Mouse (Mus musculus) midbrain, embryonic 16.5 days (tissue): ENCODE measurements around the gene Slc11a1. TPM values are rescaled to one million over a fixed set of nuclear protein-coding genes. Genes with fewer than 3 reads are reported as not detected.
A peak's percentile ranks its signal among the peaks of the same experiment; 100 is the strongest.
"Not testable (repeated sequence)": the region's sequence is repeated elsewhere in the genome, so short reads cannot be mapped to it uniquely, and the experiment has no call there.

ENCODE experiments used
- ATAC-seq: fragments of 200-750 bp; cut with Nextera tagmentation; 2 replicates; pipeline ENCODE4 v1.8.0; 2017; ENCODE audit warnings: moderate TSS enrichment
- H3K27ac ChIP-seq: fragments of 300-500 bp; sonication (generic); 2 replicates; pipeline ENCODE4 v1.5.1; 2014; ENCODE audit warnings: mild to moderate bottlenecking, low read length, mixed read lengths
- H3K27me3 ChIP-seq: fragments of 300-500 bp; sonication (generic); 2 replicates; pipeline ENCODE4 v1.6.1; 2014; ENCODE audit warnings: low read depth, low read length, mixed read lengths; ENCODE audit not compliant: control insufficient read depth, insufficient read depth
- H3K36me3 ChIP-seq: fragments of 300-500 bp; sonication (generic); 2 replicates; pipeline ENCODE4 v1.6.1; 2014; ENCODE audit warnings: mild to moderate bottlenecking, low read length, moderate library complexity, mixed read lengths; ENCODE audit not compliant: control insufficient read depth, insufficient read depth
- H3K4me1 ChIP-seq: fragments of 300-500 bp; sonication (generic); 2 replicates; pipeline ENCODE4 v1.6.1; 2014; ENCODE audit warnings: mild to moderate bottlenecking, low read length, mixed read lengths; ENCODE audit not compliant: control insufficient read depth, insufficient read depth
- H3K4me2 ChIP-seq: fragments of 300-500 bp; sonication (generic); 2 replicates; pipeline ENCODE4 v1.6.1; 2014; ENCODE audit warnings: mild to moderate bottlenecking, low read length, mixed read lengths
- H3K4me3 ChIP-seq: fragments of 300-500 bp; sonication (generic); 2 replicates; pipeline ENCODE4 v1.5.1; 2014; ENCODE audit warnings: low read depth, mild to moderate bottlenecking, low read length, moderate library complexity, mixed read lengths
- H3K9ac ChIP-seq: fragments of 300-500 bp; sonication (generic); 2 replicates; pipeline ENCODE4 v1.6.1; 2014; ENCODE audit warnings: low read depth, low read length, mixed read lengths
- H3K9me3 ChIP-seq: fragments of 300-500 bp; sonication (generic); replicated peaks from 2 replicates; pipeline ENCODE4 v1.6.1; 2014; ENCODE audit warnings: mild to moderate bottlenecking, low read length, mixed read lengths; ENCODE audit not compliant: control insufficient read depth, poor library complexity, severe bottlenecking
- WGBS: fragments of 180-500 bp; shearing (Covaris S2); extraction: QIAGEN DNeasy Blood & Tissue Kit; methylation state at CpG from one replicate; pipeline ENCODE4 v1.1.7; 2014; 5-methylcytosine and 5-hydroxymethylcytosine counted together
- polyA plus RNA-seq: library from polyadenylated mRNA; unstranded; fragments of >200 nt; fragmentation: Nextera tagmentation; extraction: Ambion mirVana; gene quantifications from 2 replicates; pipeline ENCODE4 v1.2.1, GENCODE M21; 2015

Slc11a1 gene
- polyA plus RNA-seq, 1 experiment from 2014 or later: 2.4 TPM

DNA sequence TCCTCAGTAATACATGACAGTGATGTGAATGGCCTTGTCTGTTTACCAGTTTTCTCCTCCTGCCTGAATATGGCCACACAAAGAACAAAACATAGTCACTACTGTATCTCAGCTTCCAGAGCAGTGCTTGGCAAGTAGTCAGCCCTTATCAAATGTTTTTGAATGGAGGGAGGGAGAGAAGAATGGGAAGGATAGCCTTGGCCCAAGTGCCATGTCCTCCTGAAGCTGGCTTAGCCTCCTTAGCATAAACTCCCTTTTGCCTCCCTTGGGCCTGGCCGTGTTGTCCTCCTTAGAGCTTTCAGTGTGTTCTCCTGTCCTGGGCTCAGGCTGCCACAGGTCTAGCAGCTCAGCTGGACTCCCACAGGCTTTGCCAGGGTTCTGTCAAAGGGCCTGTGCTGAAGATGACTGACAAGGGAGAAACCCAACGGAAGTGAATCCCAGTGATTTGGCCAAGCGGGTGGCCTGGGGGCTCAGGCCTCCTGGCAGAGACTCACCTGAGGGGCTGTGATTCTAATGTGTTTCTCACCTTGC is 37.7 kb upstream of the Slc11a1 start:
- Histone ChIP-seq H3K4me1 (peaks cover 13% of the 10 kb centered on the region), H3K4me2 (no peak overlapping the region), H3K36me3 (no peaks in the 10 kb centered on the region), H3K27me3 (no peaks in the 10 kb centered on the region), H3K4me3 (no peak overlapping the region), H3K9me3 (no peaks in the 10 kb centered on the region), H3K9ac (no peak overlapping the region), H3K27ac (no peak overlapping the region)
- 76% methylated on average over 3 of the region's 3 CpGs for WGBS
- ATAC-seq: no peak

DNA sequence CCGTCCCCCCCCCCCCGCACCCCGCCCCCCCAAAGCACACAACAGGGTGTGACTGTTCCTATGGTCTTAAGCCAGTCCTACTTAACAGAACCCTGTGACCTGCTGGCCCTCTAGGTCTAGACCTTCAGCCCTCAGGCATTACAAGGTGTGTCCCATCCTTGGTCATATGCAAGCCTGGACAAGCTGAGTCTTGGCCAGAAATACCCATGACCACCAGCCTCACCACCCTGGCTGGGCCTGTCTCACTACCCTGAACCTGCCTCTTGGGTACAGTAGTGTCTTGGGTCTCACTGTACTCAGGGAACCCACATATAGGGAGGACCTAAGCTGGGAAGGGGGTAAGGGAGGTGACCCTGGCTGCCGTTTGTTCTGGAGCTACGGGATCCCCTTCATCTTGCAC is 37.0 kb upstream of the Slc11a1 start:
- no peaks in the 10 kb centered on the region for H3K36me3 ChIP-seq
- H3K27ac ChIP-seq: no peak overlapping the region
- ATAC-seq: no peak
- H3K4me3 ChIP-seq: no peak overlapping the region
- H3K4me1 ChIP-seq: peaks cover 11% of the 10 kb centered on the region
- H3K27me3 ChIP-seq: no peaks in the 10 kb centered on the region
- WGBS: 83% methylated on average over 5 of the region's 5 CpGs
- H3K4me2 ChIP-seq: no peak overlapping the region
- no peaks in the 10 kb centered on the region for H3K9me3 ChIP-seq
- H3K9ac ChIP-seq: no peak overlapping the region

DNA sequence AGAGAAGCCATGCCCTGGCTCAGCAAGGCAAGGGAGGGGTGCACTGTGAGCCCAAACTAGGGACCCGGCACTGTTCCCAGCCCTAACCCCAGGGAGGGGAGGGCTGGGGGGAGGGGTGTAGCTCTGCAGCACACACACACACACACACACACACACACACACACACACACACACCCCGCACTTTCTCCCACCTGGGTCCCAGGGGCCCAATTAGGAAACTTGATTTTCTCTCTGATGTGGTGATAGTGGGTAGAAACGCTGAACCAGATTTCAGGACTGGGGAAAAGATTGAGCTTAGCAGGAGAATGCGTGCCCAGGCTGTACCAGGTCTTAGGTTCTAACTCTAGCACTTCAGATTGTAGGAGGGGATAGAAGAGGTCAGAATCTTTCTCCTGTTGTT is 36.4 kb upstream of the Slc11a1 start:
- H3K4me3 ChIP-seq: no peak overlapping the region

GRCm38 (mm10) chr1:74339917-74340316 is 35.1 kb upstream of the Slc11a1 start:
- Histone ChIP-seq H3K4me1 (no peaks in the 10 kb centered on the region), H3K9me3 (no peaks in the 10 kb centered on the region), H3K27me3 (no peaks in the 10 kb centered on the region), H3K9ac (no peak overlapping the region), H3K4me2 (no peak overlapping the region), H3K36me3 (no peaks in the 10 kb centered on the region), H3K4me3 (no peak overlapping the region), H3K27ac (no peak overlapping the region)
- WGBS: 86% methylated on average over 9 of the region's 9 CpGs
- no peak for ATAC-seq

More for the DNA sequence above, 36.4 kb upstream of the Slc11a1 start:
- Histone ChIP-seq H3K27me3 (no peaks in the 10 kb centered on the region), H3K36me3 (no peaks in the 10 kb centered on the region), H3K9me3 (no peaks in the 10 kb centered on the region), H3K4me1 (peaks cover 5% of the 10 kb centered on the region), H3K9ac (no peak overlapping the region), H3K27ac (no peak overlapping the region), H3K4me2 (no peak overlapping the region)
- no peak for ATAC-seq
- WGBS: 60% methylated on average over 4 of the region's 4 CpGs

- no peak overlapping the region for H3K9ac ChIP-seq
- H3K4me3 ChIP-seq: no peak overlapping the region
- H3K27ac ChIP-seq: no peak overlapping the region
- no peak overlapping the region for H3K4me2 ChIP-seq
- ATAC-seq: no peak; the same call in 1 of the 2 replicates
- no peaks in the 10 kb centered on the region for H3K4me1 ChIP-seq
- H3K36me3 ChIP-seq: no peaks in the 10 kb centered on the region
- H3K27me3 ChIP-seq: no peaks in the 10 kb centered on the region
- no peaks in the 10 kb centered on the region for H3K9me3 ChIP-seq
- WGBS: 82% methylated on average over 6 of the region's 6 CpGs
Measured at GRCm38 (mm10) chr1:74340361-74340764, 34.6 kb upstream of the Slc11a1 start.

GRCm38 (mm10) chr1:74340992-74341391 is 34.0 kb upstream of the Slc11a1 start:
- H3K36me3 ChIP-seq, H3K4me2 ChIP-seq, H3K9ac ChIP-seq, H3K27ac ChIP-seq, ATAC-seq, H3K27me3 ChIP-seq, H3K4me3 ChIP-seq, H3K4me1 ChIP-seq, H3K9me3 ChIP-seq: not testable (repeated sequence)
- 94% methylated on average over 4 of the region's 4 CpGs for WGBS

DNA sequence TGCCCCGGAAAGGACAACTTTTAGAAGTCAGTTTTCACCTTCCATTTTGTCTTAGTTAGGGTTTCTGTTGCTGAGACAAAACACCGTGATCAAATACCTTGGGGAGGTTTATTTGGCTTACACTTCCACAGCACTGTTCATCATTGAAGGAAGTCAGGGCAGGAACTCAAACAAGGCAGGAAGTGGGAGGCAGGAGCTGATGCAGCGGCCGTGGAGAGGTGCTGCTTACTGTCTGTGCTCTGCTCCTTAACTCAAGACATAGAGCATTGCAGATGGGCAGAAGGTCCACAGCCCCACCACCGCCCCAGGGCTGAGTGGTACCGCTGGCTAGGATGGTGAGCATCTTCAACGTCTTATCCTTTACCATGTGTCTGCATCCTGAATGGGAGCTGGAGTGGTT is 33.1 kb upstream of the Slc11a1 start:
- Histone ChIP-seq H3K36me3 (no peaks in the 10 kb centered on the region), H3K9me3 (no peaks in the 10 kb centered on the region), H3K9ac (no peak overlapping the region), H3K4me3 (no peak overlapping the region), H3K4me1 (no peaks in the 10 kb centered on the region), H3K27me3 (no peaks in the 10 kb centered on the region), H3K27ac (no peak overlapping the region), H3K4me2 (no peak overlapping the region)
- 91% methylated on average over 7 of the region's 7 CpGs for WGBS
- ATAC-seq: no peak

GRCm38 (mm10) chr1:74342308-74342707 is 32.7 kb upstream of the Slc11a1 start:
- no peaks in the 10 kb centered on the region for H3K9me3 ChIP-seq
- H3K9ac ChIP-seq: no peak overlapping the region
- no peaks in the 10 kb centered on the region for H3K27me3 ChIP-seq
- 95% methylated on average over 1 of the region's 1 CpGs for WGBS
- no peaks in the 10 kb centered on the region for H3K36me3 ChIP-seq
- no peak overlapping the region for H3K4me3 ChIP-seq
- no peak overlapping the region for H3K27ac ChIP-seq
- no peak for ATAC-seq
- H3K4me1 ChIP-seq: no peaks in the 10 kb centered on the region
- no peak overlapping the region for H3K4me2 ChIP-seq

DNA sequence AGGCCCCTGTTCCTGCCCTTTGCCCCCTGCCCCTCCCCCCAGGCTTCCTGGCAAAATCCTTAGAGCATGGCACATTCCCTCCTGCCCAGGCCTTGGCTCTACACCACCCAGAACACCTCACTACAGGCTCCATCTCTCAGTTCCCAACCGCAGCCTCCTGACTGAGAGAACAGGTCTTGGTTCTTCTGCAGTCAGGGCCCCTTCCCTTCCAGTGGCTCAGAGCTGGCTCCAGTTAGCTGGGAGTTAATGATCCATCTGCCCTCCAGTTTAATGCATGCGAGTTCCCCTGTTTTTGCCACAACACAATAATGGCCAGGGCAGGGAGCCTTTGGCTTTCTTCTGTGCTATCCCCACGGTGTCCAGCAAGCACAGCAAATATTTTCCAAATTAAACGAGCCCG is 31.8 kb upstream of the Slc11a1 start:
- Histone ChIP-seq H3K4me2 (no peak overlapping the region), H3K27ac (no peak overlapping the region), H3K4me3 (no peak overlapping the region), H3K36me3 (no peaks in the 10 kb centered on the region), H3K4me1 (no peaks in the 10 kb centered on the region), H3K9me3 (no peaks in the 10 kb centered on the region), H3K9ac (0 out of 2 replicates have a peak overlapping the region, but pooled peaks have one; percentile 25), H3K27me3 (no peaks in the 10 kb centered on the region)
- 54% methylated on average over 5 of the region's 5 CpGs for WGBS
- no peak for ATAC-seq
